Mouse (Mus musculus) CH12F3 (cell line): ENCODE results near the gene Pde4b.

Experiments
- in situ Hi-C: fragments of 300-500 bp; cut with MboI; formaldehyde crosslinking; loops from 2 replicates; pipeline ENCODE4 v1.14.3; 2020; ENCODE audit warnings: low sequenced_read_pairs

The Pde4b gene

DNA sequence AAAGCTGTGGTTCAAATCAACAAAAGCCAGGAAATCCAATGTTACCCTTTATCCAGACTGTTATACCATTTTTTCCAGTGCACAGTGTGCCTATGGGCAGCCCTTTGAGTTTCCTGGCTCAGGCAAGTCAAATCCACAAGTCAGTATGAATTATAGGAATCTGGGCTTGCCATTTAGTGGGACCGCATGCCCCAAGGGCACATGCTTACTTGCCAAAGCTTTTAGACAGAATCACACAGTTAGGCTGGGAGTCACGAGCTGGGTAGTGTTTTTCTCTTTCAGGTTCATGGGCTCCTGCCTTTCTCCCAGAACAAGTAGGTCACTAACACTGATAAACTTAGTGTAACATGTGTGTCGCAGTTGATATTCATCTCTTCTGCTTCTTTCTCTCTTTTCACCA is 409.9 kb downstream of the Pde4b start:
- in situ Hi-C loops: loop anchor here (25.0 kb wide), 2 partner anchors 640 to 840 kb away; no protein-coding TSS in a partner anchor

GRCm38 (mm10) chr4:102498169-102498919 is 411.0 kb downstream of the Pde4b start:
- in situ Hi-C loops: loop anchor here (25.0 kb wide), 2 partner anchors 639 to 839 kb away; no protein-coding TSS in a partner anchor

DNA sequence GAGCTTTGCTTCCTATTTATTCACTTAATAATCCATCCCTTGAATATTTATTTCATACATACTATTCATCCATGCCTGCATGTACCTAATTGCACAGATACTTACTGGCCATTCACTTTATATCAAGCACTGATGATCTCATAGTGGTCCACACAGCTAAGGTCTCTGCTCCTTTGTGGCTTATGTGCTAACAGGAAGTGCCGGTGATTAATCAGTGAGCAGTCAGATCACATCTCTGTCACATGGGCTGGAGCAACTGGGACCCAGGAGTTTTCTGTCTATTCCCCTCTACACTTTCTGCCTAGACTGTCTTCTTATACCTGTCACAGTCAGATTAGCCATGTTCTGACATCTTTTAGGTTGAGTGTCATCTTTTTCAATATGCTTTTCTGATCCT is 411.6 kb downstream of the Pde4b start:
- in situ Hi-C loops: loop anchor here (25.0 kb wide), 2 partner anchors 638 to 838 kb away; no protein-coding TSS in a partner anchor

GRCm38 (mm10) chr4:102505714-102506113 is 418.4 kb downstream of the Pde4b start:
- in situ Hi-C loops: no loop called here

DNA sequence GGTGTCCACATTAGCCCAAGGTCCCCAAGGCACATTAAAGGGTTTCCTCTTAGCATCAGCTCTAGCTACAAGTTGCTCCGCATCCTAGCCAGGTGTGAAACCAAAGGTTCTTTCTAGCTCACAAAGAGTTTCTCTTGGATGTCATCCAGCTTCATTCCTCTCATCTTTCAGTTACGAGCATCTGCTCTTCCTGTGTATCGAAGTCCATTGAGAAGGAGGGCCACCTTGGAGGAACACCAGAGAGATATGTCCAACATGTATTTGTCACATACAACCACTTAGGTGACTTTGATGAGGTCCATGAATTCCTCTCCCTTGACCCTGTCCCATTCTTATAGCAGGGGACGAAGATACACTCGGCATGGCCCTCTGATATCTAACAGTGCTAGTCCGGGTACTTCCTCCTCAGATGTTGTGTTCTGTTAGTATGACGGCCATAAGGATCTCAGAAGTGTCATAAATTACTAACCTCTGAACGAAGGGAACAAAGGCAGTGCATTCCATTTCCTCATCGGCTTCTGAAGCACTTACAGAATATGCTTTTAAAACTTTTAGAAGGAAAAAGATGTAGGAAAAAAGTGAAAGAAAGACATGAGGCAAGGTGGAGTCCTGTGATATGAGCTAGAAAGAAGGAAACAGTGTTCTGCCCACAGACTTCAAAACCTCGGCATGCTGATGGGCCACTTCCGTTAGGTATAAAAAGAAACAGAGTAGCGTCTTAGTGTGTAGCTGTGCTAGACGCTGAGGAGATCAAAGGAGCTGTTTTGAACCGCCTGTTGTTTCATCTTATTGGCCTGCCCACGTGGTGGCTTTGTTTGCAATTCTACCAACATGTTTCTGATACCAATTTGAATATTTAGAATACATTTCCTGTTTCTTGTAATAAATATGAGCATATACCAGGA is 419.3 kb downstream of the Pde4b start:
- in situ Hi-C loops: no loop called here

DNA sequence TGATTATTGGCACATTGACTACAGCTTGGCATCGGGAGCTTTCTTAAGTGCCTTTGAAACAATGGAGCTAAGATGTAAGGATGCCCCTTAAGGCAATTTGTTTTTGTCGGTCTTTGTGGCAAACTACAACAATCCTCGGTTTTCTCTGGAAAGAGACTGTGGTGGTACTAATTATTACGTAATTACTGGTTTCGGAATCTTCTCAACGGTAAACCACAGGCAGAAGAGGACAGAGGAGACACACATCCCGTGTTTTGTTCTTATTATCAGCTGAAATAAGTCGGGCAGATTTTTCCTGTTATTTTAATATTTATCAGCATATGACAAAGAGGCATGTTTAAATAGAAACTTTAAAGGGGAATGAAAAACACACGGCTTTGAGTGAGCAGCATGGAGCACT is 420.0 kb downstream of the Pde4b start:
- in situ Hi-C loops: no loop called here

- in situ Hi-C loops: no loop called here
Measured at GRCm38 (mm10) chr4:102507753-102508152, 420.4 kb downstream of the Pde4b start.

GRCm38 (mm10) chr4:102510061-102510460 is 422.7 kb downstream of the Pde4b start:
- in situ Hi-C loops: no loop called here

DNA sequence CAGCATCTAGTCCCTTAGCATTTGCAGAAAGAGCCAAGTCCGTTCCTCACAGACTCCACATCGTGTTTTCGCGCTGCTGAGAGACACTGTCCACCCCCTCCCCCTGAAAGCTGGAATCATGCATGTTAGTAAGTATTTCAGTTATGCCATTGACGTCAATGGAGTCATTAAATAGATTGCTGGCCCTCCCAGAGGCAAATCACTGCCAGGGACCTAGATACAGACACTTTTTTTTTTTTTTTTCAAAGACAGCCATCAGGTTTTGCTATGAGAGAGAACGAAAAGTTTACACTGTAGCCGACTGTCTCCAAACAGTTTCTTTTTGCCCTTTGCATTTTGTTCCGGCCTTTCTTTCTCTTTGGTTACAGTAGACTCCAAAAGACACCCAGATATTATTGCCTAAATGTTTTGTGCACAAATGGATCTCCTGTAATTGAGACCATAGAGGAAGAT is 423.6 kb downstream of the Pde4b start:
- in situ Hi-C loops: no loop called here

GRCm38 (mm10) chr4:102511511-102511910 is 424.2 kb downstream of the Pde4b start:
- in situ Hi-C loops: no loop called here

GRCm38 (mm10) chr4:102512940-102513339 is 425.6 kb downstream of the Pde4b start:
- in situ Hi-C loops: no loop called here

GRCm38 (mm10) chr4:102513514-102513913 is 426.2 kb downstream of the Pde4b start:
- in situ Hi-C loops: no loop called here

DNA sequence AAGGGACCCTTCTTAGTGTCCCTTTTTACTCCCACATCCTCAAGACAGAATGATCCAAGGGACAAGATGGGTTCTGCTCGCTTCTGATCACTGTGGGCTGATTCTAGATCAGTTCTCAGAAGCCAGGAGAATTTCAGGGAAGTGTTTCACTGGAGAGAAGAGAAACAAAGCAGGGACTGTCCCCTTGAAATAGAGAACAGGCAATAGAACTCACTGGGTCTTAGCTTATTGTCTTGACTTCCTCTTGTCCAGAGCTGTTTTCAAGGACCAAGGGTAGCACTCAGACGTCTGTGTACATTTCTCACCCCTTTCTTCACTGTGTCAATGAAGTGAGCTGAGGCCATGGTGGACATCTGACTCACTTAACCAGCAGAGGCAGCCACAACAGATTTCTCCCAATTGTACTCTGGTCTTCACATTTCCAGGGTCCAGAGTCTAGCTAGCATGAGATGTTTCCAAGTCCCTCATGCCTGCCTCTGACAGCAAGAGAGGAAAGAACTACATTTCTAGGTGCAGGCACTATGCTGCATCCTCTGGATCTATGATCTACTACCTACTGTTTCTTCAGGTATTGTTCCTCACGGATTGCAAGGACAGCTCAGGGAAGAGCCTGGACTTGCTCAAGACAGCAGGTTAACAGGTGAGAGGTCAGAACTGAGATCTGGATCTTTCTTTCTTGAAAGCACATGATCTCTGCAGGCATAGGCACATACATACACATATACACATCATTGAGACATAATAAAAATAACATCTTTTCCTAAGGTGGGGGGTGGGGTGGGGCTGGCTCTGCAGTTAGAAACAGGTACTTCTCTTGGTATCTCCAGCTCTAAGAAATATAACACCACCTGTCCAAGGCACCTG is 427.9 kb downstream of the Pde4b start:
- in situ Hi-C loops: no loop called here

DNA sequence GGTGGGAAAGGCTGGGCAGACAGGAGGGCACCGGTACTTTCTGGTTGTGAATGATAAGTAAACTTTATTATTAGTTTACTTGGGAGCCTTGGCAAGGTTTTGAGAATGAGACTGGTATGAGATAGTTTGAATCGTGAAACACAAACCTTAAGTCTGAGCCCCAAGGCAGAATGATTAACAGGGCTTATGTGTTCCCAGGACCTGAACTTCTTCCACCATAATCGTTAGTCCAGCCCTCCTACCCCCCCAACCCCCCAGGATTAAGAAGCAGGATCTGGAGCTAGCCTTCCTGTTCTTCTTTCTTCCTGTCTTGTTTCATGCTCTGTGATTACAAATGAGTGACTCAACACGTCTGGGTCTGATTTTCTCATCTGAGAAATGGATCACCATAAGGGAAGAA is 429.1 kb downstream of the Pde4b start:
- in situ Hi-C loops: no loop called here

- in situ Hi-C loops: no loop called here
Measured at GRCm38 (mm10) chr4:102516982-102517630, 429.8 kb downstream of the Pde4b start.

GRCm38 (mm10) chr4:102517653-102518052 is 430.3 kb downstream of the Pde4b start:
- in situ Hi-C loops: no loop called here

GRCm38 (mm10) chr4:102518341-102518740 is 431.0 kb downstream of the Pde4b start:
- in situ Hi-C loops: no loop called here

DNA sequence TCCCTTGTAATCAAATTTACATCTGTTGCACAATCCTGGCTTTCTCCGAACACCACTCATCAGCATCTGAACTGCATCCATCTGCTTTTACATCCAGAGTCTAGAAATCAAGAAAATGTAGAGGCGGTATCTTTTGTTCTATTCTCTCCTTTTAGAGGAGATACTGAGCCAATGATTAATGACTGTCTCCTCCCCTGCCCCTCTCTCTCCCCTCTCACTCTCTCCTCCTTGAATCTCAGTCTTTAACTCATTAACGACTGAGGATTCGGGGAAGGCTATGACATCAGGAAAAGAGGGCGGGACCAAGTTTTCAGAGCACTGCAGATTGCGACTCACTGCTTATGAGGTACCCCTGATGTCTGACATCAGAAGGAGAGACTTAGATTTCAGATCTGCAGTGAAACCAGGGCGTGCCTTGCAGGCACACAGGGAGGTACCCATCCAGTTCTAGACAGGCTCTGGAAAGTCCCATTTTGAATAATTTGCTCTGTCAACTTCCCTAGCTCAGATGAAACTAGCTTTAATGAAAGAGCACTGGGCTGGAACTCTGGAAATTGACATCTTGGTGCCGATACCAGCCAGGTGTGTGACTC is 433.4 kb downstream of the Pde4b start:
- in situ Hi-C loops: no loop called here

- in situ Hi-C loops: no loop called here
Measured at GRCm38 (mm10) chr4:102521434-102521833, 434.1 kb downstream of the Pde4b start.

DNA sequence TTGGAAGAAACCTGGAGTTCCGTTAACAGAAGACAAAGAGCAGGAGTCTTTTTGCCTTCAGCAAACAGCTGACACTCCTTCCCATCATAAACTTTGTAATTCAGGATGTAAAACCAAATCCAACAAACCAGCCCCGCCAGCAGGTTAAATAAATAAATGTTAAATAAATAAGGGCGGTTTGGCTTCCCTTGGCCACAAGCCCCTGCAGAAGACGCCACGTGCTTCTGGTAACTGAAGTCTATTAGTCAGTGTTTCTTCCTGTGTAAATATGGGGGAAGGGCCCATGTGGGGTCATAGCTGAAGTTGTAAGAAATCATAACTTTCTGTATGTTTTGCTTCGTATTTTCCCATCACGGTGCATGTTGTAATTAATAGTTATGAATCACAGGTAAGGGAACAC is 440.0 kb downstream of the Pde4b start:
- in situ Hi-C loops: no loop called here
